In genomic region chr4:117352071-117352470, GRCm38 (mm10) we compare ENCODE assay signal across 22 mouse cellular contexts.
A peak's percentile ranks its signal among the peaks of the same experiment; 100 is the strongest.
DNase-seq lines count a peak whose midpoint lies in the region; TF ChIP-seq lines count a peak whose summit lies in the region.
"Had no signal": no experiment of that assay in that cellular context is flagged by ENCODE, and none has a peak within 500 bp of the region (broad histone marks: within the 10 kb centered on the region; RNA-seq: fewer than 3 reads in every experiment).

No protein-coding gene starts in this region.

- 0 out of 2 replicates have a peak overlapping the region, but pooled peaks have one; percentile 33 for H3K4me3 ChIP-seq in E14TG2a.4 (replicated peaks; ENCODE audit: low read length)
- no peak overlapping the region for H3K4me3 ChIP-seq in ES-Bruce4 (ENCODE audit: low read depth, low read length)
- H3K4me3 ChIP-seq: embryonic facial prominence, embryonic 15.5 days; left cerebral cortex, adult 2 months; midbrain, embryonic 10.5 days; myocyte; neural tube, embryonic 13.5 days had no signal

- H3K36me3 ChIP-seq in E14TG2a.4 (ENCODE audit: insufficient read depth, low read length) (no peaks in the 10 kb centered on the region), ES-Bruce4 (ENCODE audit: control insufficient read depth, insufficient read depth, low read length, poor library complexity, severe bottlenecking) (no peaks in the 10 kb centered on the region)
- H3K36me3 ChIP-seq: embryonic facial prominence, embryonic 15.5 days; midbrain, embryonic 10.5 days; neural tube, embryonic 13.5 days had no signal

- intact Hi-C loops in heart, postnatal 10 days (cut with DNase I) = no loop called here

- TF ChIP-seq CTCF in E14TG2a.4 (conservative IDR thresholded peaks at IDR 0.05; ENCODE audit: low read length) = no peak
- no peak for TF ChIP-seq CTCF in ES-Bruce4 (IDR thresholded peaks at IDR 0.05; ENCODE audit: low read depth, low read length)

- peaks cover 96% of the 10 kb centered on the region for H3K4me1 ChIP-seq in E14TG2a.4 (replicated peaks; ENCODE audit: low read depth, low read length)
- H3K4me1 ChIP-seq in ES-Bruce4 (ENCODE audit: control insufficient read depth, insufficient read depth, low read length) = peaks cover 6% of the 10 kb centered on the region

- no peak for TF ChIP-seq POLR2A in ES-Bruce4 (IDR thresholded peaks at IDR 0.05; ENCODE audit: insufficient read depth, low read length)

- H3K27me3 ChIP-seq in E14TG2a.4 (ENCODE audit: insufficient read depth, low read length) (no peaks in the 10 kb centered on the region), ES-Bruce4 (ENCODE audit: control insufficient read depth, insufficient read depth, low read length, poor library complexity, severe bottlenecking) (no peaks in the 10 kb centered on the region)
- H3K27me3 ChIP-seq: embryonic facial prominence, embryonic 15.5 days had no signal

- H3K9ac ChIP-seq in ES-Bruce4 (ENCODE audit: low read depth, poor library complexity, severe bottlenecking) = no peak overlapping the region
- H3K9ac ChIP-seq: embryonic facial prominence, embryonic 15.5 days; hindbrain, embryonic 14.5 days; neural tube, embryonic 13.5 days had no signal

- no peak for TF ChIP-seq EP300 in ES-Bruce4 (IDR thresholded peaks at IDR 0.05; ENCODE audit: insufficient read depth, low read depth, low read length)

- no peaks in the 10 kb centered on the region for H3K9me3 ChIP-seq in E14TG2a.4 (ENCODE audit: low read length)
- no peaks in the 10 kb centered on the region for H3K9me3 ChIP-seq in ES-Bruce4 (replicated peaks; ENCODE audit: control insufficient read depth, insufficient read depth, low read length, poor library complexity, severe bottlenecking)
- H3K9me3 ChIP-seq: embryonic facial prominence, embryonic 15.5 days; midbrain, embryonic 10.5 days; neural tube, embryonic 13.5 days had no signal

- peak overlapping the region; percentile 11; the same call in 1 of the 2 replicates for H3K27ac ChIP-seq in ES-Bruce4 (ENCODE audit: insufficient read depth, low read length)
- H3K27ac ChIP-seq: embryonic facial prominence, embryonic 15.5 days; hindbrain, embryonic 14.5 days; kidney, postnatal 0 days; left cerebral cortex, adult 2 months; midbrain, embryonic 10.5 days; neural tube, embryonic 13.5 days had no signal

- peak; percentile 51 for DNase-seq in heart, adult 8-10 months (ENCODE audit: low spot score)
- DNase-seq in heart, postnatal 10 days = no peak
- DNase-seq in kidney, postnatal 14 days = peak; percentile 54
- DNase-seq in kidney, adult 11 months = no peak
- no peak for DNase-seq in testis, postnatal 10 days (ENCODE audit: low spot score)
- DNase-seq: adrenal gland, postnatal 25 days; cerebellum, adult 9-10 months; gastrocnemius, postnatal 10 days; left cerebral cortex, postnatal 4 days; retina, postnatal 1 day; right cerebral cortex, postnatal 4 days; thymus, adult 2 months; thymus, postnatal 4 days had no signal

Comparison
In these comparisons a context has a peak if more than half of its experiments do, and no peak if none do; other contexts are left out.
1. DNase-seq: peak in heart, adult 8-10 months (single experiment) and kidney, postnatal 14 days (single experiment); none in heart, postnatal 10 days (0 of 2), kidney, adult 11 months (single experiment) and testis, postnatal 10 days (single experiment).